Mouse (Mus musculus) lung, embryonic 14.5 days (tissue): ENCODE data around the gene 1700013H16Rik. TPM values are rescaled to one million over a fixed set of nuclear protein-coding genes. Genes with fewer than 3 reads are reported as not detected.

Source experiments
- ATAC-seq: fragments of 200-750 bp; cut with Nextera tagmentation; 2 replicates; pipeline ENCODE4 v1.8.0; 2017; ENCODE audit warnings: mild to moderate bottlenecking, moderate TSS enrichment, moderate library complexity; ENCODE audit not compliant: insufficient read depth
- DNase-seq: peaks from one replicate; pipeline ENCODE4 v3.0.0-alpha.2; 2015
- H3K27ac ChIP-seq: fragments of 300-500 bp; sonication (generic); 2 replicates; pipeline ENCODE4 v1.5.1; 2014; ENCODE audit warnings: low read depth, mild to moderate bottlenecking, moderate library complexity
- H3K27me3 ChIP-seq: fragments of 300-500 bp; sonication (generic); 2 replicates; pipeline ENCODE4 v1.6.1; 2014; ENCODE audit warnings: low read length, control low read depth; ENCODE audit not compliant: insufficient read depth
- H3K36me3 ChIP-seq: fragments of 300-500 bp; sonication (generic); 2 replicates; pipeline ENCODE4 v1.6.1; 2014; ENCODE audit warnings: control low read depth; ENCODE audit not compliant: insufficient read depth
- H3K4me1 ChIP-seq: fragments of 300-500 bp; sonication (generic); 2 replicates; pipeline ENCODE4 v1.6.1; 2014; ENCODE audit warnings: antibody characterized with exemption, control low read depth; ENCODE audit not compliant: insufficient read depth
- H3K4me2 ChIP-seq: fragments of 300-500 bp; sonication (generic); 2 replicates; pipeline ENCODE4 v1.6.1; 2014; ENCODE audit warnings: mild to moderate bottlenecking
- H3K4me3 ChIP-seq: fragments of 300-500 bp; sonication (generic); 2 replicates; pipeline ENCODE4 v1.5.1; 2014; ENCODE audit warnings: low read depth, low read length
- H3K9ac ChIP-seq: fragments of 300-500 bp; sonication (generic); 2 replicates; pipeline ENCODE4 v1.6.1; 2014
- H3K9me3 ChIP-seq: fragments of 300-500 bp; sonication (generic); 2 replicates; pipeline ENCODE4 v1.6.1; 2016; ENCODE audit warnings: low read depth, low read length, control low read depth
- CTCF ChIP-seq: IDR thresholded peaks from 2 replicates; pipeline ENCODE4 v1.5.1; 2016; ENCODE audit warnings: antibody characterized with exemption, low read depth
- WGBS: fragments of 180-500 bp; shearing (Covaris S2); extraction: QIAGEN DNeasy Blood & Tissue Kit; methylation state at CpG from one replicate; pipeline ENCODE4 v1.1.7; 2014; 5-methylcytosine and 5-hydroxymethylcytosine counted together
- polyA plus RNA-seq: library from polyadenylated mRNA; unstranded; fragments of >200 nt; fragmentation: Nextera tagmentation; extraction: Ambion mirVana; gene quantifications from 2 replicates; pipeline ENCODE4 v1.2.1, GENCODE M21; 2014

The 1700013H16Rik gene
- polyA plus RNA-seq, 1 experiment from 2014 or later: not detected

GRCm38 (mm10) chrX:53716323-53717182 lies 41.1 kb downstream of the 1700013H16Rik start:
- no peaks in the 10 kb centered on the region for H3K36me3 ChIP-seq
- H3K9ac ChIP-seq: no peak overlapping the region
- ATAC-seq (peak; percentile 73), DNase-seq (peak; percentile 38)
- peak overlapping the region; percentile 24; the same call in 1 of the 2 replicates for H3K4me3 ChIP-seq
- 21% methylated on average over 41 of the region's 49 CpGs for WGBS
- no peaks in the 10 kb centered on the region for H3K9me3 ChIP-seq
- H3K4me2 ChIP-seq: peak overlapping the region; percentile 56
- no peak overlapping the region for H3K27ac ChIP-seq
- no peaks in the 10 kb centered on the region for H3K27me3 ChIP-seq
- no peaks in the 10 kb centered on the region for H3K4me1 ChIP-seq
- TF ChIP-seq CTCF: no peak

GRCm38 (mm10) chrX:53715942-53716322 lies 41.7 kb downstream of the 1700013H16Rik start:
- H3K4me2 ChIP-seq: peak overlapping the region; percentile 56
- no peak for TF ChIP-seq CTCF
- no peak overlapping the region for H3K27ac ChIP-seq
- ATAC-seq (0 out of 2 replicates have a peak, but pooled peaks have one; percentile 28), DNase-seq (no peak)
- WGBS: 64% methylated on average over 2 of the region's 2 CpGs
- H3K4me1 ChIP-seq: no peaks in the 10 kb centered on the region
- no peaks in the 10 kb centered on the region for H3K27me3 ChIP-seq
- peak overlapping the region; percentile 24; the same call in 1 of the 2 replicates for H3K4me3 ChIP-seq
- H3K9me3 ChIP-seq: no peaks in the 10 kb centered on the region
- no peak overlapping the region for H3K9ac ChIP-seq
- no peaks in the 10 kb centered on the region for H3K36me3 ChIP-seq

- Histone ChIP-seq H3K9ac (no peak overlapping the region), H3K4me2 (no peak overlapping the region), H3K27me3 (no peaks in the 10 kb centered on the region), H3K36me3 (no peaks in the 10 kb centered on the region), H3K9me3 (no peaks in the 10 kb centered on the region), H3K4me3 (no peak overlapping the region), H3K27ac (no peak overlapping the region), H3K4me1 (no peaks in the 10 kb centered on the region)
- WGBS: 78% methylated on average over 3 of the region's 3 CpGs
- DNase-seq (no peak), ATAC-seq (no peak)
- no peak for TF ChIP-seq CTCF
Observed at GRCm38 (mm10) chrX:53702673-53703072, 55.0 kb downstream of the 1700013H16Rik start.

- Histone ChIP-seq H3K9me3 (no peaks in the 10 kb centered on the region), H3K4me1 (no peaks in the 10 kb centered on the region), H3K27ac (no peak overlapping the region), H3K36me3 (no peaks in the 10 kb centered on the region), H3K4me3 (no peak overlapping the region), H3K9ac (no peak overlapping the region), H3K27me3 (no peaks in the 10 kb centered on the region), H3K4me2 (no peak overlapping the region)
- 75% methylated on average over 2 of the region's 2 CpGs for WGBS
- no peak for TF ChIP-seq CTCF
- ATAC-seq: no peak
- DNase-seq: no peak
Observed at GRCm38 (mm10) chrX:53699225-53699624, 58.4 kb downstream of the 1700013H16Rik start.

GRCm38 (mm10) chrX:53694008-53694777 lies 63.4 kb downstream of the 1700013H16Rik start:
- TF ChIP-seq CTCF: no peak
- H3K27me3 ChIP-seq: no peaks in the 10 kb centered on the region
- WGBS: 71% methylated on average over 9 of the region's 9 CpGs
- ATAC-seq (no peak), DNase-seq (no peak)
- no peak overlapping the region for H3K9ac ChIP-seq
- no peak overlapping the region for H3K4me3 ChIP-seq
- H3K27ac ChIP-seq: no peak overlapping the region
- H3K4me1 ChIP-seq: no peaks in the 10 kb centered on the region
- H3K4me2 ChIP-seq: no peak overlapping the region
- no peaks in the 10 kb centered on the region for H3K9me3 ChIP-seq
- no peaks in the 10 kb centered on the region for H3K36me3 ChIP-seq

- ATAC-seq (no peak), DNase-seq (no peak)
- Histone ChIP-seq H3K9ac (no peak overlapping the region), H3K9me3 (no peaks in the 10 kb centered on the region), H3K36me3 (no peaks in the 10 kb centered on the region), H3K27ac (no peak overlapping the region), H3K4me3 (no peak overlapping the region), H3K4me1 (no peaks in the 10 kb centered on the region), H3K4me2 (no peak overlapping the region), H3K27me3 (no peaks in the 10 kb centered on the region)
- no peak for TF ChIP-seq CTCF
- 61% methylated on average over 2 of the region's 2 CpGs for WGBS
Observed at GRCm38 (mm10) chrX:53693141-53693540, 64.5 kb downstream of the 1700013H16Rik start.

Other genes starting within 250 kb of the 1700013H16Rik start
- 29.7 and 30.8 TPM in 2 replicates for gene Rtl8c, start 149.8 kb downstream of the 1700013H16Rik start, polyA plus RNA-seq
- not detected in 2 replicates for gene Gm14597, start 148.9 kb downstream of the 1700013H16Rik start, polyA plus RNA-seq
- gene Rtl8a, start 114.1 kb downstream of the 1700013H16Rik start, polyA plus RNA-seq: 79.7 and 79.9 TPM in 2 replicates
- 65.6 and 72.5 TPM in 2 replicates for gene Rtl8b, start 87.4 kb downstream of the 1700013H16Rik start, polyA plus RNA-seq
- gene 4930502E18Rik, start 33.0 kb downstream of the 1700013H16Rik start, polyA plus RNA-seq: 0.25 TPM in 1 of 2 replicates, not detected in the other
- not detected in 2 replicates for gene Zfp36l3, start 18.6 kb upstream of the 1700013H16Rik start, polyA plus RNA-seq
- 0.87 and 1.3 TPM in 2 replicates for gene Xlr, start 39.9 kb upstream of the 1700013H16Rik start, polyA plus RNA-seq